Mouse (Mus musculus) lung, postnatal 4 days (tissue): Measurements from ENCODE around the gene Zfhx3.

ENCODE experiments used
- DNase-seq, 2 experiments: peaks; one replicate each; pipeline ENCODE4 v3.0.0; 2021

The Zfhx3 gene

GRCm38 (mm10) chr8:108724818-108725506 is 782.5 kb downstream of the Zfhx3 start:
- no peak for DNase-seq

GRCm38 (mm10) chr8:108725631-108726030 is 783.2 kb downstream of the Zfhx3 start:
- no peak for DNase-seq

GRCm38 (mm10) chr8:108726541-108727241 is 784.2 kb downstream of the Zfhx3 start:
- DNase-seq: no peak

GRCm38 (mm10) chr8:108729169-108729568 is 786.7 kb downstream of the Zfhx3 start:
- no peak for DNase-seq

- no peak for DNase-seq
Measured at GRCm38 (mm10) chr8:108729667-108730329, 787.4 kb downstream of the Zfhx3 start.

- no peak for DNase-seq
Measured at GRCm38 (mm10) chr8:108730907-108731440, 788.5 kb downstream of the Zfhx3 start.

- DNase-seq: no peak
Measured at GRCm38 (mm10) chr8:108732500-108732899, 790.1 kb downstream of the Zfhx3 start.

GRCm38 (mm10) chr8:108733385-108733784 is 790.9 kb downstream of the Zfhx3 start:
- DNase-seq: no peak

- DNase-seq: peak; percentile 38 to 67
Measured at GRCm38 (mm10) chr8:108736442-108736841, 794.0 kb downstream of the Zfhx3 start.

- no peak for DNase-seq
Measured at GRCm38 (mm10) chr8:108738179-108738578, 795.7 kb downstream of the Zfhx3 start.

GRCm38 (mm10) chr8:108739517-108739916 is 797.1 kb downstream of the Zfhx3 start:
- no peak for DNase-seq

- no peak for DNase-seq
Measured at GRCm38 (mm10) chr8:108740443-108740842, 798.0 kb downstream of the Zfhx3 start.

- no peak for DNase-seq
Measured at GRCm38 (mm10) chr8:108741651-108742050, 799.2 kb downstream of the Zfhx3 start.

GRCm38 (mm10) chr8:108742465-108742864 is 800.0 kb downstream of the Zfhx3 start:
- no peak for DNase-seq

- peak; percentile 38 to 53 for DNase-seq
Measured at GRCm38 (mm10) chr8:108743238-108743637, 800.8 kb downstream of the Zfhx3 start.

- DNase-seq: no peak
Measured at GRCm38 (mm10) chr8:108745551-108745950, 803.1 kb downstream of the Zfhx3 start.

- DNase-seq: no peak
Measured at GRCm38 (mm10) chr8:108748095-108748494, 805.7 kb downstream of the Zfhx3 start.

GRCm38 (mm10) chr8:108748851-108749376 is 806.5 kb downstream of the Zfhx3 start:
- DNase-seq: peak; percentile 43 to 54

GRCm38 (mm10) chr8:108750806-108751205 is 808.4 kb downstream of the Zfhx3 start:
- DNase-seq: no peak

- no peak for DNase-seq
Measured at GRCm38 (mm10) chr8:108754556-108754955, 812.1 kb downstream of the Zfhx3 start.

GRCm38 (mm10) chr8:108755400-108756325 is 813.2 kb downstream of the Zfhx3 start:
- no peak for DNase-seq
